Mouse (Mus musculus) adrenal gland, adult 10 weeks (tissue): Measurements from ENCODE around the gene Sart1. TPM values are rescaled to one million over a fixed set of nuclear protein-coding genes. Genes with fewer than 3 reads are reported as not detected.

ENCODE experiments used
- polyA plus RNA-seq: library from polyadenylated mRNA; stranded (reverse); fragments of 350-450 nt; fragmentation: Illumina TruSeq; extraction: RNeasy Lipid Tissue Mini Kit (QIAGEN cat#74804); gene quantifications from one replicate; pipeline ENCODE4 v1.2.3, GENCODE M21; 2014; ENCODE audit warnings: low read depth, low replicate concordance

The Sart1 gene
- 1.6 TPM for polyA plus RNA-seq

GRCm38 (mm10) chr19:5388588-5389242 lies at the start of gene Sart1:
TSS of gene Sart1 (minus strand) at chr19:5388703.

DNA sequence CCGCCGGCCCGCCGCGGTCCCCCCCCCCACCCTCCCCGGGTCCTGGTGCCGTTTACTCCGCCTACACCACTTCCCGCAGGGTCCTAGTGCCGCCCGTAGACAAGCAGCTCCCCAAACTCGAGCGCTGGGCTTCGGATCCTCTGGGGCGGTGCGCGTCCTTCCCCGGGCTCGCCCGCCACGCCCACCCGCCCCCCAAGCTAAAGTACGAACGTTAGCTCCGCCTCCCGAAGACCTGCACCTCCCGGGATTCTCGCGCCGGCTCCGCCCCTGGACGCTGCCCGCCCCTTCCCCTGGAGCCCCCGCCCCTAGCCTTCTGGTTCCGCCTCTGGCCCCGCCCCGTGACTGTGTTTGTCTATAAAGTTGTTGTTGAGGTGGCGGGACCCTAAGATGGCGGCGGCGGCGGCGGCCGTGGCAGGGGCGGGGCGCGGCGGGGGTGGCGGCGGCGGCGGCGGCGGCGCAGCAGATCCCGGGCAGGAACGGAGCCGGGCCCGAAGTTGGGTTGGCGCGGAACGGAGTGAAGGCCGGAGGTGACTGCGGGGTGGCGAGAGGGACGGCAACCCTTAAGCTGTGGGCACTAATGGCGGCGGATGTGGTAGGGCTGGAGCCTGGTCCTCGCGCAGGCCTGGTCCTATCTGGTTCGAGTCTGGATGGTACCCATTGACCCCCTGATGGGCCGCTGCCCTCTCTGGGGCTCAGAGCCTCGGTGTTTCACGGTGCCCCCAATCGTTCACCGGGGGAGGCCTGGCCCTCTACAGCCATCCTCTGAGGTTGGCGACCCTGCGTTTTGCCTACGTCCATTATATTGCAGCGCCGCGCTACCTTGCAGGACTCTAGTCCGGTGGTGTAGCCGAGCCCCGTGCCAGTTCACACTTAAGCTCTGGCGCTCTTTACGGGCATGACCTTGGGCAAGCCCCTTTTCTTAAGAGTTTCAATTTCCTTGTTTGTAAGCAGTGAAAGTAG lies 36.6 kb upstream of the Sart1 start, which contains the start of the genes Drap1 and AI837181:
TSS of gene Drap1 (minus strand) at position 198 of the 960 bp plus-strand sequence.
TSS of gene AI837181 (plus strand) at position 363 of the 960 bp plus-strand sequence.

DNA sequence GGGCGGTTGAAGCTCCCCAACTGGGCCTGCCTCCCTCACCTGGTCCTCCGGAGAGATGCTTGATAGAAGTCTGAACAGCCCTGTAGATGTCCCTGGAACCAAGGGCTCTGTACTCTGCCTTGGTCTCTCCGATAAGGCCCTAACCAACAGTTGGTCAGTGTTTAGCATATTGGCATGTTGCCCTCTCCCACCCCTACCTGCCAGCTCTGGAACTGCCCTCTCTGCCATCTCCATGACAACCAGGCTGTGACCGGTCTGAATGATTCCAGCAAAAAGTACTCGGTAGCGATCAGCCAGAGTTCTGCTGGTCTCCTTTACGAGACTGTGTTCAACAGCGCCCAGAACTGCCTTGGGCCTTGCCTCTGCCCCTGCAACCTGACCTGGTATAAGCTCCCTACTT lies 13.8 kb upstream of the Sart1 start, which contains the start of gene Tsga10ip:
TSS of gene Tsga10ip (minus strand) at position 234 of the 400 bp plus-strand sequence.

GRCm38 (mm10) chr19:5367053-5367359 lies 21.5 kb downstream of the Sart1 start, which contains the start of gene Banf1:
TSS of gene Banf1 (minus strand) at chr19:5367168.

GRCm38 (mm10) chr19:5366175-5367052 lies 22.1 kb downstream of the Sart1 start, which contains the start of gene Eif1ad:
TSS of gene Eif1ad (plus strand) at chr19:5366741.

GRCm38 (mm10) chr19:5349502-5349873 lies 39.0 kb downstream of the Sart1 start, which contains the start of gene Cst6:
TSS of gene Cst6 (minus strand) at chr19:5349574.

GRCm38 (mm10) chr19:5335441-5335840 lies 53.1 kb downstream of the Sart1 start, which contains the start of gene Catsper1:
TSS of gene Catsper1 (plus strand) at chr19:5335741.

Other genes starting within 250 kb of the Sart1 start
- 5.5 TPM for gene Pacs1, start 115.6 kb downstream of the Sart1 start, polyA plus RNA-seq
- gene Sf3b2, start 93.2 kb downstream of the Sart1 start, polyA plus RNA-seq, result 42.7 TPM
- gene Gal3st3, start 90.4 kb downstream of the Sart1 start, polyA plus RNA-seq, result not detected
- gene Catsper1, start 53.0 kb downstream of the Sart1 start, polyA plus RNA-seq, result not detected
- not detected for gene Cst6, start 39.1 kb downstream of the Sart1 start, polyA plus RNA-seq
- 13.9 TPM for gene Eif1ad, start 22.0 kb downstream of the Sart1 start, polyA plus RNA-seq
- gene Banf1, start 21.5 kb downstream of the Sart1 start, polyA plus RNA-seq, result 11.3 TPM
- not detected for gene Tsga10ip, start 13.8 kb upstream of the Sart1 start, polyA plus RNA-seq
- gene Drap1, start 36.3 kb upstream of the Sart1 start, polyA plus RNA-seq, result 8.5 TPM
- gene AI837181, start 36.4 kb upstream of the Sart1 start, polyA plus RNA-seq, result 0.76 TPM
- not detected for gene Fosl1, start 58.8 kb upstream of the Sart1 start, polyA plus RNA-seq
- 1.0 TPM for gene Ccdc85b, start 69.2 kb upstream of the Sart1 start, polyA plus RNA-seq
- gene Fibp, start 71.9 kb upstream of the Sart1 start, polyA plus RNA-seq, result 6.2 TPM
- gene Ctsw, start 79.8 kb upstream of the Sart1 start, polyA plus RNA-seq, result not detected
- 1.3 TPM for gene Efemp2, start 85.3 kb upstream of the Sart1 start, polyA plus RNA-seq
- 2.1 TPM for gene Mus81, start 99.7 kb upstream of the Sart1 start, polyA plus RNA-seq
- gene Cfl1, start 101.8 kb upstream of the Sart1 start, polyA plus RNA-seq, result 227 TPM
- not detected for gene 1700020D05Rik, start 115.1 kb upstream of the Sart1 start, polyA plus RNA-seq
- gene Snx32, start 121.8 kb upstream of the Sart1 start, polyA plus RNA-seq, result 0.58 TPM
- not detected for gene Ovol1, start 171.9 kb upstream of the Sart1 start, polyA plus RNA-seq
- gene Ap5b1, start 179.3 kb upstream of the Sart1 start, polyA plus RNA-seq, result not detected
- gene Rnaseh2c, start 213.2 kb upstream of the Sart1 start, polyA plus RNA-seq, result 1.9 TPM
- 29.7 TPM for gene Kat5, start 221.5 kb upstream of the Sart1 start, polyA plus RNA-seq
- 2.9 TPM for gene Rela, start 248.8 kb upstream of the Sart1 start, polyA plus RNA-seq